Mouse (Mus musculus) granulocyte monocyte progenitor cell, adult 5-6 weeks (primary cell): ENCODE measurements around the gene Dusp28. TPM values are rescaled to one million over a fixed set of nuclear protein-coding genes. Genes with fewer than 3 reads are reported as not detected.

ENCODE experiments used
- ATAC-seq: replicated peaks from 2 replicates; pipeline ENCODE4 v1.8.0; 2016; ENCODE audit warnings: mild to moderate bottlenecking, moderate TSS enrichment, inconsistent platforms; ENCODE audit not compliant: poor library complexity, severe bottlenecking
- total RNA-seq, 2 experiments: library from RNA; stranded (forward) in 1 of 2; stranded (reverse) in 1 of 2; fragments of 200-712, 200-1000 nt in 1 of 2; fragments of >200 nt in 1 of 2; fragmentation: Nextera tagmentation in 1 of 2; gene quantifications; 2 replicates each; pipeline ENCODE4 v1.2.3; 2014 to 2017

Gene Dusp28
- total RNA-seq, 2 experiments from 2014 or later: 5.5 to 13.4 TPM

- no peak for ATAC-seq
Measured at GRCm38 (mm10) chr1:92935054-92935962, 28.5 kb downstream of the Dusp28 start.

GRCm38 (mm10) chr1:92935977-92936376 is 29.2 kb downstream of the Dusp28 start:
- no peak for ATAC-seq

GRCm38 (mm10) chr1:92936467-92936866 is 29.7 kb downstream of the Dusp28 start:
- ATAC-seq: no peak

GRCm38 (mm10) chr1:92937797-92938196 is 31.0 kb downstream of the Dusp28 start:
- no peak for ATAC-seq

GRCm38 (mm10) chr1:92939746-92940145 is 33.0 kb downstream of the Dusp28 start:
- no peak for ATAC-seq

- ATAC-seq: no peak
Measured at GRCm38 (mm10) chr1:92943219-92943989, 36.6 kb downstream of the Dusp28 start.

- ATAC-seq: no peak
Measured at GRCm38 (mm10) chr1:92947966-92948365, 41.2 kb downstream of the Dusp28 start.

- peak; percentile 71 for ATAC-seq
Measured at GRCm38 (mm10) chr1:92949426-92949825, 42.6 kb downstream of the Dusp28 start.

GRCm38 (mm10) chr1:92950607-92951006 is 43.8 kb downstream of the Dusp28 start, which contains the start of gene Gpr35:
TSS of gene Gpr35 (plus strand) at chr1:92950865.
- no peak for ATAC-seq

- ATAC-seq: no peak
Measured at GRCm38 (mm10) chr1:92953641-92954040, 46.9 kb downstream of the Dusp28 start.

GRCm38 (mm10) chr1:92956571-92957335 is 50.0 kb downstream of the Dusp28 start:
- peak; percentile 56; the same call in 1 of the 2 replicates for ATAC-seq

Other genes starting within 250 kb of the Dusp28 start
- 63.6 and 65.2 TPM in 2 replicates for gene Gpc1, start 75.3 kb upstream of the Dusp28 start, total RNA-seq (2014; fragmentation: Nextera tagmentation)
- 70.6 and 74.6 TPM in 2 replicates for gene Gpc1, start 75.3 kb upstream of the Dusp28 start, total RNA-seq (2017)
- gene Ankmy1, start 4.1 kb upstream of the Dusp28 start, total RNA-seq (2014; fragmentation: Nextera tagmentation): not detected in 2 replicates
- 0.15 and 0.34 TPM in 2 replicates for gene Ankmy1, start 4.1 kb upstream of the Dusp28 start, total RNA-seq (2017)
- gene Rnpepl1, start 3.8 kb downstream of the Dusp28 start, total RNA-seq (2014; fragmentation: Nextera tagmentation): 20.3 and 38.0 TPM in 2 replicates
- gene Rnpepl1, start 3.8 kb downstream of the Dusp28 start, total RNA-seq (2017): 8.4 and 15.5 TPM in 2 replicates
- gene Capn10, start 27.4 kb downstream of the Dusp28 start, total RNA-seq (2014; fragmentation: Nextera tagmentation): 11.6 and 12.7 TPM in 2 replicates
- gene Capn10, start 27.4 kb downstream of the Dusp28 start, total RNA-seq (2017): 8.1 and 9.2 TPM in 2 replicates
- gene Gpr35, start 43.9 kb downstream of the Dusp28 start, total RNA-seq (2014; fragmentation: Nextera tagmentation): 0.58 TPM in 1 of 2 replicates, not detected in the other
- 0.04 and 0.26 TPM in 2 replicates for gene Gpr35, start 43.9 kb downstream of the Dusp28 start, total RNA-seq (2017)
- gene Aqp12, start 99.4 kb downstream of the Dusp28 start, total RNA-seq (2014; fragmentation: Nextera tagmentation): not detected in 2 replicates
- gene Aqp12, start 99.4 kb downstream of the Dusp28 start, total RNA-seq (2017): not detected in 2 replicates
- not detected in 2 replicates for gene Kif1a, start 195.0 kb downstream of the Dusp28 start, total RNA-seq (2014; fragmentation: Nextera tagmentation)
- not detected in 2 replicates for gene Kif1a, start 195.0 kb downstream of the Dusp28 start, total RNA-seq (2017)
- not detected in 2 replicates for gene Agxt, start 228.3 kb downstream of the Dusp28 start, total RNA-seq (2014; fragmentation: Nextera tagmentation)
- gene Agxt, start 228.3 kb downstream of the Dusp28 start, total RNA-seq (2017): not detected in 2 replicates